Mouse (Mus musculus): Measurements from ENCODE around the gene Kcnc3. TPM values are rescaled to one million over a fixed set of nuclear protein-coding genes. Genes with fewer than 3 reads are reported as not detected.

Gene Kcnc3
- total and polyA plus RNA-seq, 2 experiments, result 0.37 to 4.6 TPM

DNA sequence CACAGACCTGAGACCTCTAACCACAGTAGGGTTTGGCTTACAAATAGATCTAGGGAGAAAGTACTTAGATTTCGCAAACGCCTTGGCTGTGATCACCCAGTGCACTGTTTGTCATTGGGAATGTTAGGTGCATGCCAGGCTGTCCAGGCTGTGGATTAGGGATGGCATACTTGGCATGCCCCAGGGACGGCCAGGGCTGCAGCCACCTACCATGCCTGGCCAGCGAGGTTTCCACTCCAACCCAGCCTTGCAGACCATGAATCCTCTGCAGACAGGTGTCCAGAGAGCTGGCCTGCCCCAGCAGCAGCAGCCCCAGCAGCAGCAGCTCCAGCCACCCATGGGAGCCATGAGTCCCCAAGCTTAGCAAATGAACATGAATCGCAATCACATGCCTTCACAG is 54.8 kb downstream of the Kcnc3 start:
- H3K9ac ChIP-seq (ENCODE audit: low read depth, low read length), result no peak overlapping the region
- peak; percentile 93 for DNase-seq (ENCODE audit: extremely low read depth, low read depth, low spot score)
- no peak overlapping the region for H3K4me3 ChIP-seq (ENCODE audit: insufficient read depth, low read depth, low read length)
- WGBS, result 27% methylated on average over 5 of the region's 5 CpGs
- H3K27ac ChIP-seq (replicated peaks; ENCODE audit: insufficient read depth, low read depth, low read length), result no peak overlapping the region
- H3K79me2 ChIP-seq (ENCODE audit: control insufficient read depth, insufficient read depth, low read length), result no peaks in the 10 kb centered on the region
- TF ChIP-seq POLR2A (IDR thresholded peaks at IDR 0.05; ENCODE audit: extremely low read depth, insufficient read depth, low read length) (no peak), CTCF (IDR thresholded peaks at IDR 0.05; ENCODE audit: low read depth, low read length) (no peak)
- no peaks in the 10 kb centered on the region for H3K36me3 ChIP-seq (ENCODE audit: control insufficient read depth, insufficient read depth, low read length)
- H3K4me1 ChIP-seq (ENCODE audit: control insufficient read depth, insufficient read depth, low read length), result peaks cover 9% of the 10 kb centered on the region
- no peaks in the 10 kb centered on the region for H3K27me3 ChIP-seq (ENCODE audit: control insufficient read depth, insufficient read depth, low read length)

GRCm38 (mm10) chr7:44645951-44646350 is 55.5 kb downstream of the Kcnc3 start:
- TF ChIP-seq CTCF (IDR thresholded peaks at IDR 0.05; ENCODE audit: low read depth, low read length) (no peak), POLR2A (IDR thresholded peaks at IDR 0.05; ENCODE audit: extremely low read depth, insufficient read depth, low read length) (no peak)
- Histone ChIP-seq H3K79me2 (ENCODE audit: control insufficient read depth, insufficient read depth, low read length) (no peaks in the 10 kb centered on the region), H3K27me3 (ENCODE audit: control insufficient read depth, insufficient read depth, low read length) (no peaks in the 10 kb centered on the region), H3K4me1 (ENCODE audit: control insufficient read depth, insufficient read depth, low read length) (peaks cover 9% of the 10 kb centered on the region), H3K4me3 (ENCODE audit: insufficient read depth, low read depth, low read length) (no peak overlapping the region), H3K36me3 (ENCODE audit: control insufficient read depth, insufficient read depth, low read length) (no peaks in the 10 kb centered on the region), H3K27ac (replicated peaks; ENCODE audit: insufficient read depth, low read depth, low read length) (no peak overlapping the region), H3K9ac (ENCODE audit: low read depth, low read length) (no peak overlapping the region)
- WGBS, result 11% methylated on average over 15 of the region's 15 CpGs
- peak; percentile 69 for DNase-seq (ENCODE audit: extremely low read depth, low read depth, low spot score)

DNA sequence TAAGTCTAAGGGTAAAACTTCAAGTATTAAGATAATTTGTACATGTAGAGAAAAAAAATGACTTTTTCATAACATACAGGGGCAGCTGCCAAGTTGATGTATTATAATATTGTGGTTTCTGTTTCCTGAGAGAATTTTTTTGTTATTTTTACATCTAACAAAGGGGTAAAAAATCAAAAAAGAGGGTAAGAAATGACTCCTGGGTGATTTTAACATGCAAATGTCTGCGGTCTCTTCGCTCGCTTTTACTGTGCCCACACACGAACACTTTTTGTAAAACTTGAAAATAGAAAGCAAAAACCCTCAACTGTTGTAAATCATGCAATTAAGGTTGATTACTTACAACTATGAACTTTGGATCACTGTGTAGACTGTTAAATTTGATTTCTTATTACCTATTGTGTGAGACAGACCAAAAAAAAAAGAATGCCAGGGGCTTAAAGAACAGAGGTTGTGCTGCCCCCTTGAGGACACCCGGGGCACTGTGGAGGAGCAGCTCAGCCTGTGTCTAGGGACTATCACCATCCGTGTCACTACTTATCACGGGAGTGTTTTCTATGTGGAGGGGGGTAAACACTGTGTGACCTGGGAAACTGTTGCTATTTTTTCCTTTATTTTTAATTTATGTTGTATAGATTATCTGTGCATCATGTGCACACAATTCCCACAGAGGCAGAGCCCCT is 56.7 kb downstream of the Kcnc3 start:
- H3K27me3 ChIP-seq (ENCODE audit: control insufficient read depth, insufficient read depth, low read length), result no peaks in the 10 kb centered on the region
- H3K4me3 ChIP-seq (ENCODE audit: insufficient read depth, low read depth, low read length), result no peak overlapping the region
- H3K9ac ChIP-seq (ENCODE audit: low read depth, low read length), result no peak overlapping the region
- no peaks in the 10 kb centered on the region for H3K79me2 ChIP-seq (ENCODE audit: control insufficient read depth, insufficient read depth, low read length)
- 63% methylated on average over 7 of the region's 7 CpGs for WGBS
- H3K27ac ChIP-seq (replicated peaks; ENCODE audit: insufficient read depth, low read depth, low read length), result no peak overlapping the region
- TF ChIP-seq CTCF (IDR thresholded peaks at IDR 0.05; ENCODE audit: low read depth, low read length) (peak; percentile 86), POLR2A (IDR thresholded peaks at IDR 0.05; ENCODE audit: extremely low read depth, insufficient read depth, low read length) (no peak)
- H3K36me3 ChIP-seq (ENCODE audit: control insufficient read depth, insufficient read depth, low read length), result no peaks in the 10 kb centered on the region
- DNase-seq (ENCODE audit: extremely low read depth, low read depth, low spot score), result peak; percentile 37
- H3K4me1 ChIP-seq (ENCODE audit: control insufficient read depth, insufficient read depth, low read length), result peaks cover 9% of the 10 kb centered on the region

- no peak for DNase-seq (ENCODE audit: extremely low read depth, low read depth, low spot score)
- TF ChIP-seq CTCF (IDR thresholded peaks at IDR 0.05; ENCODE audit: low read depth, low read length), result no peak
- TF ChIP-seq POLR2A (IDR thresholded peaks at IDR 0.05; ENCODE audit: extremely low read depth, insufficient read depth, low read length), result no peak
- Histone ChIP-seq H3K4me1 (ENCODE audit: control insufficient read depth, insufficient read depth, low read length) (peaks cover 9% of the 10 kb centered on the region), H3K27me3 (ENCODE audit: control insufficient read depth, insufficient read depth, low read length) (no peaks in the 10 kb centered on the region), H3K9ac (ENCODE audit: low read depth, low read length) (no peak overlapping the region), H3K79me2 (ENCODE audit: control insufficient read depth, insufficient read depth, low read length) (no peaks in the 10 kb centered on the region), H3K27ac (replicated peaks; ENCODE audit: insufficient read depth, low read depth, low read length) (no peak overlapping the region), H3K4me3 (ENCODE audit: insufficient read depth, low read depth, low read length) (no peak overlapping the region), H3K36me3 (ENCODE audit: control insufficient read depth, insufficient read depth, low read length) (no peaks in the 10 kb centered on the region)
- 62% methylated on average over 10 of the region's 10 CpGs for WGBS
Measured at GRCm38 (mm10) chr7:44647729-44648128, 57.3 kb downstream of the Kcnc3 start.

DNA sequence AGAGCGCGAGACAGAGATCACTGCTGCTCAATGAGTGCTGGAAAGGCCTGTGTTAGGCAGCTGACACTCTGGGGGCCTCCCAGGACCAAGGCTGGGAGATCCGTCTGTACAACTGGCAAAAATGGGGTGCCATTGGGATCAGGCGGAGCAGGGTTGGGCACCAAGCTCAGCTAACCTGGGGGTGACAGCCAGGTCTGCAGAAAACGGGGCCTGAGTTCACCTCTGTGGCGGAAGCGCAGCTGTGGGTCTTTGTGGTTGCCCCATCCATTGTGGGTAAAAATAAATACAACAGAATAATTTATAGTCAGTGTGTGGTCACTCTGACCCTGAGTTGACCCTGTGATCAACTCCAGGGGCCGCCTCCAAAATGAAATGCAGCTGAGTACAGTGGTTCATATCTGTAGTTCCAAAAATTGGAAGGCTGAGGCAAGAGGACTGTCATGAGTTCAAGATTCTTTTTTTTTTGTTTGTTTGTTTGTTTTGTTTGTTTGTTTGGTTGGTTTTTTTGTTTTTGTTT is 58.7 kb downstream of the Kcnc3 start:
- no peaks in the 10 kb centered on the region for H3K36me3 ChIP-seq (ENCODE audit: control insufficient read depth, insufficient read depth, low read length)
- DNase-seq (ENCODE audit: extremely low read depth, low read depth, low spot score), result no peak
- no peak overlapping the region for H3K4me3 ChIP-seq (ENCODE audit: insufficient read depth, low read depth, low read length)
- no peaks in the 10 kb centered on the region for H3K79me2 ChIP-seq (ENCODE audit: control insufficient read depth, insufficient read depth, low read length)
- H3K4me1 ChIP-seq (ENCODE audit: control insufficient read depth, insufficient read depth, low read length), result peaks cover 9% of the 10 kb centered on the region
- 86% methylated on average over 8 of the region's 8 CpGs for WGBS
- no peak overlapping the region for H3K9ac ChIP-seq (ENCODE audit: low read depth, low read length)
- no peak overlapping the region for H3K27ac ChIP-seq (replicated peaks; ENCODE audit: insufficient read depth, low read depth, low read length)
- H3K27me3 ChIP-seq (ENCODE audit: control insufficient read depth, insufficient read depth, low read length), result no peaks in the 10 kb centered on the region
- TF ChIP-seq CTCF (IDR thresholded peaks at IDR 0.05; ENCODE audit: low read depth, low read length) (no peak), POLR2A (IDR thresholded peaks at IDR 0.05; ENCODE audit: extremely low read depth, insufficient read depth, low read length) (no peak)

DNA sequence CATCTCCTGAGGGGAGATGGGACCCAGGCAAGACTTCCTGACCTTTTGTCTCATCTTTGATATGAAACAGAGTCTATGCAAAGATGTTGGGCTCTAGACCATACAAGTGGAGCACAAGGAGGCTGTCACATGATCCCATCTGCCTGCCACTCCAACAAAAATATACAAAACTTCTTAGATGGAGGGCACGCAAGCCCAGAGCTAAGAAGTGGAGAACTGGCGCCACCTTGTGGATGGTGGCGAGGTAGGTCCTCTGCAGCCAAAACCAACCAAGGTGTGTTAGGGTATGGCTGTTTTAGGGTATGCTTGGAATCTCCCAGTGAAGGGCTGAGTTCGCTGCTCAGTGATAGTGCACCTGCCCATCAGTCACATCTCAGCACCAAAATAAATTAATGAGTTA is 59.5 kb downstream of the Kcnc3 start:
- peaks cover 7% of the 10 kb centered on the region for H3K4me1 ChIP-seq (ENCODE audit: control insufficient read depth, insufficient read depth, low read length)
- no peaks in the 10 kb centered on the region for H3K27me3 ChIP-seq (ENCODE audit: control insufficient read depth, insufficient read depth, low read length)
- no peaks in the 10 kb centered on the region for H3K36me3 ChIP-seq (ENCODE audit: control insufficient read depth, insufficient read depth, low read length)
- H3K79me2 ChIP-seq (ENCODE audit: control insufficient read depth, insufficient read depth, low read length), result no peaks in the 10 kb centered on the region
- H3K9ac ChIP-seq (ENCODE audit: low read depth, low read length), result no peak overlapping the region
- no peak overlapping the region for H3K27ac ChIP-seq (replicated peaks; ENCODE audit: insufficient read depth, low read depth, low read length)
- WGBS, result 20% methylated on average over 4 of the region's 4 CpGs
- DNase-seq (ENCODE audit: extremely low read depth, low read depth, low spot score), result no peak
- TF ChIP-seq POLR2A (IDR thresholded peaks at IDR 0.05; ENCODE audit: extremely low read depth, insufficient read depth, low read length), result no peak
- peak; percentile 87 for TF ChIP-seq CTCF (IDR thresholded peaks at IDR 0.05; ENCODE audit: low read depth, low read length)
- no peak overlapping the region for H3K4me3 ChIP-seq (ENCODE audit: insufficient read depth, low read depth, low read length)
